Mouse (Mus musculus): Measurements from ENCODE around the gene Rgl1. TPM values are rescaled to one million over a fixed set of nuclear protein-coding genes. Genes with fewer than 3 reads are reported as not detected.
"Not testable (repeated sequence)": the region's sequence is repeated elsewhere in the genome, so short reads cannot be mapped to it uniquely, and the experiment has no call there.

The Rgl1 gene
- polyA plus RNA-seq, 1 experiment = 1.1 TPM

- H3K27me3 ChIP-seq (replicated peaks) = peaks cover 11% of the 10 kb centered on the region
These were observed 22.0 kb upstream of the Rgl1 start for GRCm38 (mm10) chr1:152788121-152788660.

DNA sequence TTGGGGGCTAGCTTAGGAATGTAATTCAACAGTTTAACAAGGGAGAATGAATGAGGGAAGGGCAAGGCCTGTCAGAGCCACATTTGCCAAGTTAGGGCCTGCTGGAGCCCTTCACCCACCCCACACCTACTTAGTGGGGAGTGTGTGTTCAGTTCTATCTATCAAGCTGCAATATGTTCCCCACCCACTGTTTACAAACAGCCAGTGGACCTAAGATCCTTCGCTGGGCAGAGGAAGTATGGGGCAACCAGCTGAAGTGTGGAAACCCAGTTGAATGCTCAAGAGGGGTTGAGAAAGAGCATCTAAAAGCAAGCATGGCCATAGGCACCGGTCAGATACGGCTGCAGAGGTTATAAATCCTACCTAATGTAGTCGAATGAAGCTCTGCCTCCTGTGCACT lies 20.8 kb upstream of the Rgl1 start:
- no peak for TF ChIP-seq GATA1 (IDR thresholded peaks at IDR 0.05; ENCODE audit: borderline replicate concordance, low read length)
- TF ChIP-seq FLI1 (IDR thresholded peaks at IDR 0.05; ENCODE audit: low read length) = no peak
- H3K36me3 ChIP-seq (replicated peaks; ENCODE audit: low read length) = no peaks in the 10 kb centered on the region
- H3K27me3 ChIP-seq (replicated peaks) = peaks cover 11% of the 10 kb centered on the region
- peaks cover 23% of the 10 kb centered on the region for H3K4me1 ChIP-seq
- peaks cover 6% of the 10 kb centered on the region for H3K9me3 ChIP-seq
- no peak overlapping the region for H3K4me3 ChIP-seq (replicated peaks)

More at GRCm38 (mm10) chr1:152788121-152788660, 22.0 kb upstream of the Rgl1 start:
- peaks cover 6% of the 10 kb centered on the region for H3K9me3 ChIP-seq
- TF ChIP-seq FLI1 (IDR thresholded peaks at IDR 0.05; ENCODE audit: low read length) = no peak
- TF ChIP-seq GATA1 (IDR thresholded peaks at IDR 0.05; ENCODE audit: borderline replicate concordance, low read length) = no peak
- no peak overlapping the region for H3K4me3 ChIP-seq (replicated peaks)
- no peaks in the 10 kb centered on the region for H3K36me3 ChIP-seq (replicated peaks; ENCODE audit: low read length)
- H3K4me1 ChIP-seq = peaks cover 23% of the 10 kb centered on the region

DNA sequence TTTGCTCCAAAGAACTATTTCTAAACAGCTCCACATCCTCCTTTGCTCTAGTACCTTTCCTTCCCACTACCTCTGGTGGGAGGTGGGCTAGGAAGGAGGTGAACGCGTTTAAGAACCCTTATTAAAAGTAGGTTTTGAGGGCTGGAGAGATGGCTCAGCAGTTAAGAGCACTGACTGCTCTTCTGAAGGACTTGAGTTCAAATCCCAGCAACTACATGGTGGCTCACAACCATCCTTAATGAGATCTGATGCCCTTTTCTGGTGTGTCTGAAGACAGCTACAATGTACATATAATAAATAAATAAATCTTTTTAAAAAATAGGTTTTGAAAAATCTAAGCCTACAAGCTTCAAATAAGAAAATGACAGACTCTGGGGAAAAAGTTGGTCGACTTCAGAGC lies 19.3 kb upstream of the Rgl1 start:
- H3K27me3 ChIP-seq (replicated peaks); H3K4me3 ChIP-seq (replicated peaks); H3K9me3 ChIP-seq; H3K36me3 ChIP-seq (replicated peaks; ENCODE audit: low read length): not testable (repeated sequence)
- peaks cover 12% of the 10 kb centered on the region for H3K4me1 ChIP-seq

- Histone ChIP-seq H3K27me3 (replicated peaks) (peaks cover 10% of the 10 kb centered on the region), H3K4me1 (peaks cover 9% of the 10 kb centered on the region), H3K4me3 (replicated peaks) (no peak overlapping the region), H3K36me3 (replicated peaks; ENCODE audit: low read length) (no peaks in the 10 kb centered on the region), H3K9me3 (peaks cover 6% of the 10 kb centered on the region)
- TF ChIP-seq FLI1 (IDR thresholded peaks at IDR 0.05; ENCODE audit: low read length) (no peak), GATA1 (IDR thresholded peaks at IDR 0.05; ENCODE audit: borderline replicate concordance, low read length) (no peak)
These were observed 18.5 kb upstream of the Rgl1 start for GRCm38 (mm10) chr1:152784620-152785019.

DNA sequence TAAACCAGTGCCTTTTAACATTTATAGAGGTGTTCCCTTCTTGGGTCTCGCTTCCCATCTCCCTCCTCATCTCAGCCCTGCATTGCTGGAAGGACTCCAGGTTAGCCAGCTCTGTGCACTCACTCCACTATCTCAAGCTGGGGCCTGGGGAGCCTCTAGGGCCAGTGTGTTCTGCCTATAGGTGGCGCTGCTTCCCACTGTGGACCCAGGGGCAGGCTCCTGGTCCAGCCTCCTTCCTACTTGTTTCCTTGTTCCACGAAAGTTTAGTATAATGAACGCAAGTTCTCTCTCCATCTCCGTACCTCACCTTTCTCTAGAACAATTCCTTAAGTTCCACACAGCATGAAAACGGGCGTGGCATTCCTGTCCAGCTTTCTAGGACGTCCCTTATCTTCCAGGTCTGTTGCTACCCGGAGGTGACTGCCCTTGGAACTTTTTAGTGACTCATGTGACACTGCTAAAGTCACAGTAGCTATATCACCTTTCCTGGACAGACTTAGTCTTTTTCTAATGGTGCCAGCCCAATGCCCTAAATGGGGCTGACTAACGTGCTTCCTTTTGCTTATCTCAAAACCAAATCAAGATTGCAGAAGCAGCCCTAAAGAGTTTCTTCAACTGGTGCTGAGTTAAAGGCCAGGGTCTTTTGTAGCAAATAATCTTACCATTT lies 13.1 kb upstream of the Rgl1 start:
- no peaks in the 10 kb centered on the region for H3K9me3 ChIP-seq
- peaks cover 6% of the 10 kb centered on the region for H3K27me3 ChIP-seq (replicated peaks)
- H3K36me3 ChIP-seq (replicated peaks; ENCODE audit: low read length) = peaks cover 27% of the 10 kb centered on the region
- H3K4me3 ChIP-seq (replicated peaks) = peak overlapping the region; percentile 78
- no peak for TF ChIP-seq GATA1 (IDR thresholded peaks at IDR 0.05; ENCODE audit: borderline replicate concordance, low read length)
- TF ChIP-seq FLI1 (IDR thresholded peaks at IDR 0.05; ENCODE audit: low read length) = no peak
- peaks cover 24% of the 10 kb centered on the region for H3K4me1 ChIP-seq

GRCm38 (mm10) chr1:152774601-152775000 lies 8.4 kb upstream of the Rgl1 start:
- Histone ChIP-seq H3K4me1 (peaks cover 50% of the 10 kb centered on the region), H3K36me3 (replicated peaks; ENCODE audit: low read length) (peaks cover 73% of the 10 kb centered on the region)
- H3K27me3 ChIP-seq (replicated peaks) = not testable (repeated sequence)

DNA sequence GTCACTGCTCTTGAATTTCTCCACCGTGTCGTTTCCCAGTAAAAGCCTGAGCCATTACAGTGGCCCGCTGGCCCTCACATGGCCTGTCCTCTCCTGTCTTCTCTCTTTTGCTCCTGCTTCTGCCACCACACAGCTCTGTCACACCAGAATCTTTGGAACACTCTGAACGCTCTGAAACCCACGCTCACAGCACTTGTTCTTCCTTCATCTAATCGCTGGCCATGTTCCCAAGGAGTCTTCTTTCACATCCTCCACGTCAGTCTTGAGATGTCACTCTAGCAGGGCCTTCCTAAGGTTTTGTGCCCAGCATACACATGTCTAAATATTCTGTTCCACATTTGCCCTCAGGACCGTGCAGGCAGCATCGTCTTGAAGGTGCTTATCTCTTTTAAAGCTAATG lies 4.9 kb upstream of the Rgl1 start:
- Histone ChIP-seq H3K27me3 (replicated peaks) (peaks cover under 1% of the 10 kb centered on the region), H3K4me1 (peaks cover 47% of the 10 kb centered on the region), H3K9me3 (no peaks in the 10 kb centered on the region), H3K4me3 (replicated peaks) (no peak overlapping the region), H3K36me3 (replicated peaks; ENCODE audit: low read length) (peaks cover 73% of the 10 kb centered on the region)
- no peak for TF ChIP-seq GATA1 (IDR thresholded peaks at IDR 0.05; ENCODE audit: borderline replicate concordance, low read length)
- no peak for TF ChIP-seq FLI1 (IDR thresholded peaks at IDR 0.05; ENCODE audit: low read length)

More at GRCm38 (mm10) chr1:152774601-152775000, 8.4 kb upstream of the Rgl1 start:
- H3K9me3 ChIP-seq; H3K4me3 ChIP-seq (replicated peaks): not testable (repeated sequence)

GRCm38 (mm10) chr1:152767749-152768488 lies 1.8 kb upstream of the Rgl1 start:
- TF ChIP-seq GATA1 (IDR thresholded peaks at IDR 0.05; ENCODE audit: borderline replicate concordance, low read length) (no peak), FLI1 (IDR thresholded peaks at IDR 0.05; ENCODE audit: low read length) (no peak)
- H3K4me1 ChIP-seq = peaks cover 38% of the 10 kb centered on the region
- peaks cover 48% of the 10 kb centered on the region for H3K36me3 ChIP-seq (replicated peaks; ENCODE audit: low read length)
- H3K9me3 ChIP-seq = no peaks in the 10 kb centered on the region
- H3K27me3 ChIP-seq (replicated peaks) = peaks cover 15% of the 10 kb centered on the region
- peak overlapping the region; percentile 97 for H3K4me3 ChIP-seq (replicated peaks)

- Histone ChIP-seq H3K4me3 (replicated peaks) (peak overlapping the region; percentile 97), H3K4me1 (peaks cover 30% of the 10 kb centered on the region), H3K27me3 (replicated peaks) (peaks cover 15% of the 10 kb centered on the region), H3K9me3 (no peaks in the 10 kb centered on the region), H3K36me3 (replicated peaks; ENCODE audit: low read length) (peaks cover 39% of the 10 kb centered on the region)
- TF ChIP-seq FLI1 (IDR thresholded peaks at IDR 0.05; ENCODE audit: low read length) (no peak), GATA1 (IDR thresholded peaks at IDR 0.05; ENCODE audit: borderline replicate concordance, low read length) (no peak)
These were observed 925 bp upstream of the Rgl1 start for GRCm38 (mm10) chr1:152766804-152767748.

Measured in megakaryocyte, embryonic 14.5 days (primary cell).